Mouse (Mus musculus) olfactory bulb, adult 2 months (tissue): ENCODE results near the gene Ctu2. TPM values are rescaled to one million over a fixed set of nuclear protein-coding genes. Genes with fewer than 3 reads are reported as not detected.

ENCODE experiments used
- H3K27ac ChIP-seq: fragments of 200-500 bp; 2 replicates; pipeline ENCODE4 v1.5.1; 2012; ENCODE audit warnings: low read depth, low read length; ENCODE audit not compliant: insufficient read depth
- H3K4me1 ChIP-seq: fragments of 200-500 bp; 2 replicates; pipeline ENCODE4 v1.6.1; 2012; ENCODE audit warnings: low read length; ENCODE audit not compliant: control insufficient read depth, insufficient read depth
- H3K4me3 ChIP-seq: fragments of 200-500 bp; 2 replicates; pipeline ENCODE4 v1.5.1; 2012; ENCODE audit warnings: mild to moderate bottlenecking, low read depth, low read length, moderate library complexity; ENCODE audit not compliant: insufficient read depth
- CTCF ChIP-seq: fragments of 200-500 bp; IDR thresholded peaks from 2 replicates; pipeline ENCODE4 v1.5.1; 2012; ENCODE audit warnings: low read depth, mild to moderate bottlenecking, low read length, moderate library complexity; ENCODE audit not compliant: insufficient read depth
- POLR2A ChIP-seq: fragments of 200-500 bp; IDR thresholded peaks from 2 replicates; pipeline ENCODE4 v1.6.1; 2012; ENCODE audit warnings: mild to moderate bottlenecking, low read depth, low read length, moderate library complexity; ENCODE audit not compliant: insufficient read depth
- WGBS: fragments of 180-500 bp; shearing (Covaris S2); methylation state at CpG from one replicate; pipeline ENCODE4 v1.1.7; 2018; 5-methylcytosine and 5-hydroxymethylcytosine counted together
- polyA plus RNA-seq: library from polyadenylated mRNA; stranded (reverse); fragments of >200 nt; gene quantifications from 2 replicates; pipeline ENCODE4 v1.2.4, GENCODE M21; 2012; ENCODE audit warnings: low replicate concordance; ENCODE audit not compliant: missing spikeins, insufficient read depth, insufficient read length

Ctu2 gene
- polyA plus RNA-seq, 1 experiment = not detected

DNA sequence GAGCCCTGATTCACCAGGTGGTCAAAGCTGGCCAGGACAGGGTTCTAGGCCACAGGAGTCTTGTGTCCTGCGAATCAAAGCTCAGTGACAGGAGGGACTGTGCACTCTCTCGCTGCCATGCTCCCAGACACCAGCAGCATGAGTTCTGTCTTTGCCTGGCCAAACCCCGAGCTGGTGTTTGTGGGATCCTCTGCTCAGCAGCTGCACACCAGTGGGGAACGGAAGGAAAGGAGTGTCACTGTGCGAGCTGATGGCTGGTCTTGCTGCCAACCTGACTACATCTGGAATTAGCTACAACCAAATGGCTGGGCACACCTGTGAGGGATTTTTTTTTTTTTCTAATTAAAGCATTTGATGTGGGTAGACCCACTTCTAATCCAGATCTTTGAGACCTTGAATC, 5.3 kb upstream of the Ctu2 start:
- no peak for TF ChIP-seq CTCF
- no peak for TF ChIP-seq POLR2A
- WGBS = 78% methylated on average over 5 of the region's 5 CpGs

DNA sequence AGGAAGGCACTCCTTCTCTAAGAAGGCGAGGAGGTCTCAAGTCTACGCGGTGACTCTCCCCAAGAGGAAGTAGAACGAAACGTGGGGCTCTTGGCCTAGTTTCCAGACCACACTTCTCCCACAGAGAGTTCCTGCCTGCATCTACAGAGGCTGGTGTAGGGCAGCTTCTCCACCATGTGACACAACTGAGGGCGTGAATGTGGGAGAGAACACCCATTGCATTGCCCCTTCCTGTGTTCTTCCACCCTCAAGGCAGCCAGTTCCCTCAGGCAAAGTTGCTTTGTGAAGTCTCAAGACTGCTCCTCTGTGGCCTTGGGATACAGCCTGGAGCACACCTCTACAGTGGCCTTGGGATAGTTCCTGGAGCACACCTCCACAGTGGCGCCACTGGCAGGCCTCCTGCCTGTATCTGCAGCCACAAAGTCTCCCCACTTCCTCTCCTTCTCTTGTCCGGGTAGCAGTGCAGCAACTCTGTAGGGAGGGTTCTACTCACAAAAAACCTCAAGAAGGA, 2.0 kb upstream of the Ctu2 start:
- peaks cover 24% of the 10 kb centered on the region for H3K4me1 ChIP-seq
- WGBS = 85% methylated on average over 8 of the region's 8 CpGs
- H3K27ac ChIP-seq = no peak overlapping the region; the same call in 1 of the 2 replicates
- H3K4me3 ChIP-seq = no peak overlapping the region
- TF ChIP-seq POLR2A (no peak), CTCF (no peak)

More for the DNA sequence above, 5.3 kb upstream of the Ctu2 start:
- no peak overlapping the region for H3K4me3 ChIP-seq
- no peak overlapping the region for H3K27ac ChIP-seq
- peaks cover 18% of the 10 kb centered on the region for H3K4me1 ChIP-seq

DNA sequence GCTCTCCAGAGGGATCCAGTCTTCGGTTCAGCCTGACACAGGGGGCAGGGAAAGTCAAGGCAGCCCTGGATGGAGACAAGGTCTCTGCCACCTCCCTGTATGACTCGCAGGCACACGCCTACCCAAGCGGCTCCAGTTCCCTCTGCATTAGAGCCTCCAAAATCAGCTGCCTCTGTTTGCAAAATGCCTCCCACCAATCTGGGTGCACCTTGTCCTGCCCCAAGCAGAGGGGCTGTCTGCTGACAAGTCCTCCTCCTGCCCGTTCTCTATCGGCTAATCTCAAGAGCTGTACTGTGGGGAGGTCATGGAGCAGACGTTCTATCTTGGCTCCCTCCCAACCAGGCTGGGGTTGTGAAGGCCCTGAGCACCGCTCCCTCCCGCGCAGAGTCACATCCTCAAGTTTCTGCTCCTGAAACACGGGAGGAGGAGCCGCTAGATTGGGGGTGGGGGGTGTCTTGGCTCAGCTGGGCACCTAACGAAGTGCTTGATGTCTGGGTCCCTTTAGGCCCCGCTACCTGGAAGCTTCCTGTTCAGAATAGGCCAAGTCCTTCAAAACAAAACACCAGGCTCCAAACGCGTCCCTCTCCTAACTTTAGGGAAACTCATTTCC, 887 bp upstream of the Ctu2 start:
- WGBS = 2% methylated on average over 16 of the region's 16 CpGs
- H3K27ac ChIP-seq = peak overlapping the region; percentile 49; the same call in 1 of the 2 replicates
- peaks cover 24% of the 10 kb centered on the region for H3K4me1 ChIP-seq
- H3K4me3 ChIP-seq = peak overlapping the region; percentile 92
- no peak for TF ChIP-seq POLR2A

DNA sequence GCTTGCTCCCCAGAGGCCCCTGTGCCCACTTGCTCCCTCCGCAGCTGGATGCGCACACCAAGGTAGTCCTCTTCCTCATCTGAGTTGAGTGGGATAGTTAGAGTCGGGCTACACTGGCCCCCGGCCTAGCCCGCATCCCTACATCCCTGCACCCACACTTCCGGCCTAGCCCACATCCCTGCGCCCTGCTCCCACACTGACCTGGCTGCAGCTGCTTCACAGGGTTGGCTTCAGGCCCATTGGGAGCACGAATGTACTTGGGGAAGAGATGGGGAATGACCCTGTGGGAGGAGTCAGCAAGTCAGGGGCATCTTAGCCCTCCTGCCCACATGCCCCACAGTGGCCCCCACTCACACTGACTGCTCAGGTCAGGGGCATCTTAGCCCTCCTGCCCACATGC, 6.5 kb downstream of the Ctu2 start:
- 91% methylated on average over 8 of the region's 8 CpGs for WGBS
- Histone ChIP-seq H3K4me3 (no peak overlapping the region), H3K4me1 (no peaks in the 10 kb centered on the region), H3K27ac (no peak overlapping the region)
- no peak for TF ChIP-seq CTCF

DNA sequence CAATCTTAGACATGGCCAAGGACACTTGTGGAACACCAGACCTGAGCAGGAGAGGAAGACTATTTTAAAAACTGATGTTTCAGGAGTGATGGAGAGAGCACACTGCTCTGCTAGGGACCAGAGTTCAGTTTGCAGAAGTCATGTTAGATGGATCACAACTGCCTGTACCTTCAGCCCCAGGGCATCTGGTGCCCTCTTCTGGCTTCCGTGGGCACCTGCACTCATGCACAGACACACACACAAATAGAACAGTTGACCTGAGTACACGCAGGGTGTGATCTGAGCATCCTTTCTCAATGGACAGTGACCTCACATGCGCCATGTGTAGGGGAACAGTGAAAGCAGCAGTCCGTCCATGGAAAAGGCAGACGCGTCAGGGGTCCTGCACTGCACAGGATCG, 7.9 kb downstream of the Ctu2 start:
- no peak for TF ChIP-seq POLR2A
- TF ChIP-seq CTCF = no peak
- Histone ChIP-seq H3K27ac (no peak overlapping the region), H3K4me1 (no peaks in the 10 kb centered on the region), H3K4me3 (no peak overlapping the region)
- WGBS = 96% methylated on average over 7 of the region's 7 CpGs

DNA sequence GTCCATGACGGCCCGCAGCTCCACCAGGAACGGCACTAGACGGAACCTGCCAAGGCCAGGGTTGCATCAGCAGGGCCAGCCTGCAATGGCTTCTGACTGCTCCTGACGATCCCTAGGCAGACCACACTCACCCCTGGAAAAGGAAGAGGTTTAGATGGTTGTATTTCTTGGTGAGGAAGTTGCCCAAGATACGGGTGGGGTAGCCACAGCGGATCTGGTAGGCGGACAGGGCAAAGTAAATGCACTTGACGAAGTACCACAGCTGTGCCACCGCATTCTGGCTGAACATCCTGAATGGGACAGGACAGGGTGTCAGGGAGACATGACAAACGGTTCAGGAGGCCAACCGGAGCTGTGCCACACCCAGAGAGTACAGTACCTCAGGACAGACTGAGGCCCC, 8.9 kb downstream of the Ctu2 start:
- Histone ChIP-seq H3K4me1 (no peaks in the 10 kb centered on the region), H3K27ac (no peak overlapping the region), H3K4me3 (no peak overlapping the region)
- WGBS = 88% methylated on average over 12 of the region's 12 CpGs
- TF ChIP-seq POLR2A = no peak
- TF ChIP-seq CTCF = no peak

DNA sequence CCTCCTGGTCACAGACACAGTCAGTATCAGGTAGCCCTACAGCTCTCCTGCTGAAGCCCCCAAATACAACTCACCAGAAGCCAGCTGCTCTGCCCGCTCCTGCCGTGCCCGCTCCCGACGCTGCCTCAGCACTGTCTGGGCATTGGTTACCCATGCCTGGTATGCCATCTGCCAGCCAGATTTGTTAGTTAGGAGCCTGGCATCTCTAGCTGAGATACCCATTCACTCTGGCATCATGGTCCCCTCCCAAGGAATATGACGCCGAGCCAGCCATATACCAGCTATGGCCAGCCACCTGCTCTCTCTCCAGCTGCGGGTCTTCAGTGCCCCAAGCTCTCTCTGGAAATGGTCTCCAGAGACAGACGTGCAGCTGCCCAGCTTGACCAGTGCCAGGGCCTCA, 12.4 kb downstream of the Ctu2 start:
- 86% methylated on average over 9 of the region's 9 CpGs for WGBS
- no peak overlapping the region for H3K27ac ChIP-seq
- H3K4me3 ChIP-seq = no peak overlapping the region
- H3K4me1 ChIP-seq = no peaks in the 10 kb centered on the region
- TF ChIP-seq POLR2A = no peak
- no peak for TF ChIP-seq CTCF

DNA sequence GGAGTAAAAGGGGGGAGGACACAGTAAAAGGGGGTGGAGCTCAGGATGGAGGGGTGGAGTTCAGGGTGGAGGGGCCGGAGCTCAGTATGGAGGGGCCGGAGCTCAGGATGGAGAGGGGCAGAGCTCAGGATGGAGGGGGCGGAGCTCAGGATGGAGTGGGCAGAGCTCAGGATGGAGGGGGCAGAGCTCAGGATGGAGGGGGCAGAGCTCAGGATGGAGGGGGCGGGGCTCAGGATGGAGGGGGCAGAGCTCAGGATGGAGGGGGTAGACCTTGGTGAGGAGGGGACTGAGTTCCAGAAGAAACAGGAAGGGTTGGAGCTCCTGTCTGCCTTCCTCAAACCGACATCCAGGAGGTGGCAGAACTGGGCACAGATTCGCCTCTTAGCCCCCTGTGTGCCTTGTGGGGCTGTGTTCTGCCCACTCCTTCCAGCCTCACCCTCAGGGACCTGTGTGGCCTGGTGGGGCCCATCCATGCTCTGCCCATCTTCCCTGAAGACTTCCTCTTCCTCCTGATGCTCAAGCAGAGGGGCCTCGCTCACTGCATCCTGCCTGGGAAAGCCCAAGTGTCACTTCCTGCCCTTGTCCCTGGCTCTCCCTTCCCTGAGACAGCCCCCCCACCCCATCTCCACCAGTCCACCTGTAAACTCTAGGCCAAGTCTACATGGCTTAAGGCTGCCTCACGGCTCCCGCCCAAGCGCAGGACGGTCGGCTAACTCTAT, 21.2 kb downstream of the Ctu2 start:
- 88% methylated on average over 12 of the region's 12 CpGs for WGBS

DNA sequence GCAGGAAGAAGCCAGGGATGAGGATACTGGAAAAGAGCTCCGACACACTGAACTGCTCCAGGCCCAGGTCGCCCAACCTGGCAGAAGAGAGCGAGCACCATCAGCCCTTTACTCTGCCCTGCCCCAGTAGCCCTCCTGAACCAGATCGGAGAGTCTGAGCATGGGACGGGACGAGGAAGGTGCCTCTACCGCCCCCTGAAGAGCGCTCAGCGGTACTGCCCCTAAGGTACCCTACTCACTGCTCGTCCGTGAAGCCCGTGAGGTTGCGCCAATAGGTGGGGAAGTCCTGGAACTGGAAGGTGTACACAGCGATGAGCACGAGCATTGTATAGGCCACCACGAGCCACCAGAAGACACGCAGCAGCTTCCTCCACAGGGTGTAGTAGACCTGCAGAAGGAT, 22.0 kb downstream of the Ctu2 start:
- Histone ChIP-seq H3K4me3 (no peak overlapping the region), H3K4me1 (no peaks in the 10 kb centered on the region), H3K27ac (no peak overlapping the region)
- TF ChIP-seq POLR2A = no peak
- TF ChIP-seq CTCF = no peak
- 66% methylated on average over 17 of the region's 17 CpGs for WGBS

More for the DNA sequence above, 21.2 kb downstream of the Ctu2 start:
- Histone ChIP-seq H3K4me3 (no peak overlapping the region), H3K27ac (no peak overlapping the region), H3K4me1 (no peaks in the 10 kb centered on the region)
- TF ChIP-seq POLR2A (no peak), CTCF (no peak)
